Mouse (Mus musculus) brown adipose tissue, adult 24 weeks (tissue): ENCODE data around the gene Gm20479. TPM values are rescaled to one million over a fixed set of nuclear protein-coding genes. Genes with fewer than 3 reads are reported as not detected.

Experiments
- H3K27ac ChIP-seq: fragments of 200-500 bp; replicated peaks from 2 replicates; pipeline ENCODE4 v1.5.1; 2012; ENCODE audit warnings: low read depth, mild to moderate bottlenecking, low read length
- H3K4me1 ChIP-seq: fragments of 200-500 bp; 2 replicates; pipeline ENCODE4 v1.6.1; 2012; ENCODE audit warnings: low read length, mixed read lengths; ENCODE audit not compliant: control insufficient read depth, insufficient read depth, insufficient read length
- H3K4me3 ChIP-seq: fragments of 200-500 bp; 2 replicates; pipeline ENCODE4 v1.5.1; 2012; ENCODE audit warnings: low read depth, mild to moderate bottlenecking, low read length, moderate library complexity; ENCODE audit not compliant: insufficient read depth
- polyA plus RNA-seq: library from polyadenylated mRNA; stranded (reverse); fragments of >200 nt; gene quantifications from 2 replicates; pipeline ENCODE4 v1.2.4, GENCODE M21; 2012; ENCODE audit not compliant: missing spikeins, insufficient read depth, insufficient read length

The Gm20479 gene
- 3.5 TPM in 1 of 2 replicates, not detected in the other for polyA plus RNA-seq

DNA sequence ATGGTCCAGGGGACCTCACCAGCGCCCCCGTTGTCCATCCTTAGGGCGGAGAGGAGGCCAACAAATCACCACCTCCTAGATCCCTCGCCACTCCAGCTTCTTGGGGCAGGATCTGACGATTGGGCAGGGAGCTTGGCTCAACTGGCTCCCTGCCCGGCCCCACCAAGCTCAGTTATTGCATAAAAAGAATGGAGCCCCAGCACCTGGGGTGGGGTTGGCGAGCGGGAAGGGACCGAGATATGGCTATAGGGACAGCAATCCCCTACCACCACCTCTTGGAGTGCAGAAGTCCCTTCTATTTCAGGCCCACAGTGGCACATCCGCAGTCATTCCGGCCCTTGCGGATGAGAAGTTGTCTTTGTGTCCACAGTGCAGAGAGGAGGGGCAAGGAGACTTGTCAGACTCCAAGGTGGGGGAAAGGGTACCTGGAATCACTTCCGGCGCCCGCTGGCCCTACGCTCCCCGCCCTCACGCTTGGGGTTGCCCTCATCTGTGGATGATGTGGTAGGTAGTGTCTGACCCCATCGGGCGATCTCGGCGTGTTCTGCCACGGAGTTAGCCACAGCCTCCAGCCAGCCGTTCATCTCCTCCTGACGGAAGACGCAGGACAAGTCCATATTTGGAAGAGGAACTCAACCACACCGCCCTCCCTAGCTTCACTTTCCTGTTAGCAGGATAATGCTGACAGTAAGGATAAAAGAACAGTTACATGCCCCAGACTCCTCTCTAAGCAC lies at the start of gene Gm20479:
Gm20479 (minus strand) TSS at position 559 of the 734 bp plus-strand sequence.
- peak within 1 kb of the TSS; percentile 53 for H3K4me3 ChIP-seq
- H3K27ac ChIP-seq = peak within 1 kb of the TSS; percentile 92
- peaks cover 2% of the 10 kb centered on the region; the same call in 1 of the 2 replicates for H3K4me1 ChIP-seq

GRCm38 (mm10) chr7:27406481-27406880 lies 49.3 kb upstream of the Gm20479 start:
- no peak overlapping the region for H3K4me3 ChIP-seq
- no peaks in the 10 kb centered on the region for H3K4me1 ChIP-seq
- no peak overlapping the region for H3K27ac ChIP-seq

- no peak overlapping the region for H3K27ac ChIP-seq
- H3K4me3 ChIP-seq = no peak overlapping the region
- H3K4me1 ChIP-seq = no peaks in the 10 kb centered on the region
Observed at GRCm38 (mm10) chr7:27404203-27404942, 47.2 kb upstream of the Gm20479 start.

GRCm38 (mm10) chr7:27402675-27403074 lies 45.5 kb upstream of the Gm20479 start:
- no peak overlapping the region for H3K4me3 ChIP-seq
- H3K27ac ChIP-seq = no peak overlapping the region
- H3K4me1 ChIP-seq = no peaks in the 10 kb centered on the region

- Histone ChIP-seq H3K4me3 (no peak overlapping the region), H3K4me1 (no peaks in the 10 kb centered on the region), H3K27ac (no peak overlapping the region)
Observed at GRCm38 (mm10) chr7:27400545-27400944, 43.3 kb upstream of the Gm20479 start.

DNA sequence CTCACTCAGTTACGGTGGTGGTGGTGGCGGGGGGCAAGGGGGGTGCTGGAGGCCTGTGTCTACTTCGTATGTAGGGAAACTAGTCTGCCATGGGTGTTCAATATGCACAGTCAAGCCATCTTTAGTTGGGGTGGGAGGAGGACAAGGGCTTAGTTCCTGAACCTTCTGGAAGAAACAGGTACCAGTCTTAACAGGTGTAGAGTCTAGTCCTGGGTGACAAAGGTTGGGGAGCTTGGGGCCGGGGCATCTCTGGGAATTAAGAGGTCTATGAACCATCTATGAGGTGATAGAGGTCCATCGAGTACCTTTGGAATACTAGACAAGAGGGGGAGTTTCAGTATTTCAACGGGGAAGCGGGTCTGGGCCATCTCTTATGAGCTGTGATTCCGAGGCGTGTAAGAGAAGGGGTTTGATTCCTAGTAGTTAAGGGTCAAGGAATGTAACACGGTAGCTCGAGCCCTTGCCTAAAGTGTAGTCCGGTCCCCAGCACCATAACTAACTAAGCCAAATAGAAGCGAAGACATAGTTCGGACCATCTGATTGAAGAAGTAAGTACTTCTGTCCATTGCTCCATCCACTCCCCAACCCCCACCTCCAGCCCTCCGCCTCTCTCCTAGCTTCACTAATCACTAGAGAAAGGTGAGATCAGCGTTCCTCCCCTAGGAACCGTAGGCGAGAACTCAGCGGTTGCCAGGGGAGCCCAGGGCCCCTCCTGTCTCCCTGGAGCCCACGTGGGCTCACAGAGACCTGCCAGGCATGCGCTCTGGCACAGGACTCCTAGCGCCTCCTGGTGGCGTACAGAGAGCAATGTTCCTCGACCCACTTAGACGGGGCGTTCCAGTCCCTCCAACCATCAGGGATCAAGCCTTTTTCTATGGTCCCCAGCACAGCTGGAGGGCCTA lies 40.1 kb upstream of the Gm20479 start:
- Histone ChIP-seq H3K4me3 (no peak overlapping the region), H3K4me1 (no peaks in the 10 kb centered on the region), H3K27ac (no peak overlapping the region)

DNA sequence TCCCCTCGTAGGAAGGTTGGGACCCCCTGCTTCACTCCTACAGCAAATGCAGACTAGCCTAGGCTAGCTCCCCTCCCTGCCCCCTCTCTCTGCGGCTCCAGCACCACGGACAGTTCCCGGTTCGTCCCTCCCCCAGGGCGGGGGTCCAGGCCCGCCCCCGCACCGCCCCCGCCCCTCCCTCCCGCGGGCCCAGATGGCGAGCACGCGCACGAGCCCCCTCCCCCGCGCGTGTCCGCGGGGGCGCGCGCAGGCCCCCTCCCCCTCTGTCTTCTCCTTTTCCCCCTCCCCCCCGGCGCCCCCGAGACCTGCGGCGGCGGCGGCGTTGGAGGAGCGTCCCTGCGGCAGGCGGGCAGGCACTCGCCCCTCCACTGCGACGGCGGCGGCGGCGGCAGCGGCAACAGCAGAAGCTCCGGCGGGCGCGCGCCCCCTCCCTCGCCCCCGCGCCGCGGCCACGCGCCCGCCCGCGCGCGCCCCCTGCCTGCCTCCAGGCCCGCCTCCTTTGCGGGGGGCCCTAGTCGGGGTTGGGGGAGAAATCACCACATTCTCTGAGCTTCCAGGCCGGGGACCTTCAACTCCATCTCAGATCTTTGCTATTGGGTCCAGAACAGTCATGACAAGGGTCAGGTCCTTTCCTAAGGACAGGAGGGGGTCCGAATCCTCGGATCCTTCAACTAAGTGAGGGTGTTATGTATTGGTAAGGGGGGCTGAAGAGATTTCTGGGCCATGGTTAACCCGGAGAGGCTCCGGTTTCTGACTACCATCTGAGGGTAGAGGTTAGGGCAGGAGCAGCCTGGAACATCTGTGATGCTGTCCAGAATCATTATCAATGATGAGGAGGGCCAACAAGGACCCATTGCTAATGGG lies 39.2 kb upstream of the Gm20479 start:
- no peak overlapping the region for H3K27ac ChIP-seq
- H3K4me1 ChIP-seq = no peaks in the 10 kb centered on the region
- H3K4me3 ChIP-seq = no peak overlapping the region

GRCm38 (mm10) chr7:27395521-27396183 lies 38.4 kb upstream of the Gm20479 start:
- H3K4me3 ChIP-seq = no peak overlapping the region

DNA sequence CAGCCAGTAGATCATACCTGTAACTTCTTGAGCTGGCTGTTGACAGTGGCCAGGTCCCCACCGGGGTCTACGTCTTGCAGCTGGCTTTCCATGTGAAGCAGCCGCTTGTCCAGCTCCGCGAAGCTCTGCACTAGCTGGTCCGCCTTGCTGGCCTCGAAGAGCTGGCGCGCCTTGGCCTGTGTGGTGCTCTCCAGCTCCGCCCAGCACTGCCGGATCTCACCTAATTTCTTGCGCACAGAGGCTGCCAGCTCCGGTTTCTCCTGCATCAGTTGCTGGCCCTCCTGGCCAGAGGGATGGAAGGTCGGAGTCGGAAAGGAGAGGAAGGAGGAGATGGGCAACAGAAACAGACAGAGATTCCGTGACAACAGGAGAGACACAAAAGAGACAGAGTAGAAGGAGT lies 34.2 kb upstream of the Gm20479 start:
- Histone ChIP-seq H3K27ac (no peak overlapping the region), H3K4me1 (no peaks in the 10 kb centered on the region), H3K4me3 (no peak overlapping the region)

More at GRCm38 (mm10) chr7:27395521-27396183, 38.4 kb upstream of the Gm20479 start:
- no peak overlapping the region for H3K27ac ChIP-seq
- no peaks in the 10 kb centered on the region for H3K4me1 ChIP-seq

GRCm38 (mm10) chr7:27389213-27389612 lies 32.0 kb upstream of the Gm20479 start:
- Histone ChIP-seq H3K4me1 (no peaks in the 10 kb centered on the region), H3K27ac (no peak overlapping the region), H3K4me3 (no peak overlapping the region)

DNA sequence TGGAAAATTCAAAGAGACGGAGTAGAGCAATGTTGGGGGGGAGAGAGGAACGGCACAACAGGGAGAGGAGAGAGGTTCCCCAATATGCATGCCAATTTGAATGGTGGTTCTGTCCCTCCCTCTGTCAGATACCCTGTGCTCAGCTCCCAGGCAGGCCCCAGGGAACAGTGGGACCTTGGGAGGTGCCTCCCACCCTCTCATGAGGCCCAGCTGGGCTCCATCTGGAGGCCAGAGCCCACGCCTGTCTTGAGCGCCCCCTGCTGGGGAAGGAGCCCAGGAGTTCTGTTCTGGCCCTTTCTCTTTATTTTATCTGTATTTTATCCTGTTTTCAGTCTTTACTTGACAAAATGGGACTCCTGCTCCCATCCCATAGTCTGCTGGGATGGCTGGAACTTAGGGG lies 27.5 kb upstream of the Gm20479 start:
- H3K27ac ChIP-seq = no peak overlapping the region
- H3K4me3 ChIP-seq = no peak overlapping the region
- H3K4me1 ChIP-seq = no peaks in the 10 kb centered on the region

GRCm38 (mm10) chr7:27384134-27384533 lies 26.9 kb upstream of the Gm20479 start:
- Histone ChIP-seq H3K4me1 (no peaks in the 10 kb centered on the region), H3K4me3 (no peak overlapping the region), H3K27ac (no peak overlapping the region)

- Histone ChIP-seq H3K27ac (no peak overlapping the region), H3K4me1 (no peaks in the 10 kb centered on the region), H3K4me3 (no peak overlapping the region)
Observed at GRCm38 (mm10) chr7:27383233-27383632, 26.0 kb upstream of the Gm20479 start.

- Histone ChIP-seq H3K4me1 (no peaks in the 10 kb centered on the region), H3K27ac (no peak overlapping the region), H3K4me3 (no peak overlapping the region)
Observed at GRCm38 (mm10) chr7:27381560-27381959, 24.3 kb upstream of the Gm20479 start.
